In genomic region chr4:8984059-8984606, GRCm38 (mm10) we compare ENCODE assay signal across 19 mouse cellular contexts.
"Had no signal": no experiment of that assay in that cellular context is flagged by ENCODE, and none has a peak within 500 bp of the region (broad histone marks: within the 10 kb centered on the region; RNA-seq: fewer than 3 reads in every experiment).

No protein-coding gene starts in this region.

- DNase-seq: lung, adult 2 months; lung, postnatal 36 days; midbrain, embryonic 14.5 days; retina, postnatal 1 day; right cerebral cortex, adult 18-20 months; right cerebral cortex, postnatal 25 days; right cerebral cortex, postnatal 4 days; spleen, adult 18-20 months; thymus, adult 18-20 months; thymus, postnatal 14 days; thymus, postnatal 36 days had no signal

- H3K4me1 ChIP-seq: liver, embryonic 12.5 days had no signal

- H3K9ac ChIP-seq: liver, embryonic 12.5 days; liver, embryonic 14.5 days; midbrain, embryonic 12.5 days; neural tube, embryonic 13.5 days; neural tube, embryonic 15.5 days had no signal

- H3K4me3 ChIP-seq: liver, embryonic 12.5 days; midbrain, embryonic 10.5 days; midbrain, embryonic 12.5 days; myocyte; neural tube, embryonic 13.5 days; neural tube, embryonic 15.5 days had no signal

- H3K4me2 ChIP-seq: liver, embryonic 12.5 days; midbrain, embryonic 12.5 days; neural tube, embryonic 13.5 days; neural tube, embryonic 15.5 days had no signal

- H3K9me3 ChIP-seq: liver, embryonic 12.5 days; midbrain, embryonic 10.5 days; midbrain, embryonic 12.5 days; neural tube, embryonic 13.5 days; neural tube, embryonic 15.5 days had no signal

- H3K36me3 ChIP-seq: liver, embryonic 12.5 days; midbrain, embryonic 10.5 days; midbrain, embryonic 12.5 days; neural tube, embryonic 13.5 days; neural tube, embryonic 15.5 days had no signal

- H3K27ac ChIP-seq: liver, embryonic 12.5 days; liver, embryonic 14.5 days; midbrain, embryonic 10.5 days; midbrain, embryonic 12.5 days; neural tube, embryonic 13.5 days; neural tube, embryonic 15.5 days had no signal

- H3K27me3 ChIP-seq: liver, embryonic 12.5 days; midbrain, embryonic 12.5 days had no signal

- ATAC-seq: liver, embryonic 12.5 days; midbrain, embryonic 16.5 days had no signal
